Mouse (Mus musculus) cerebellum, adult 2 months (tissue): ENCODE measurements around the gene Krt222. TPM values are rescaled to one million over a fixed set of nuclear protein-coding genes. Genes with fewer than 3 reads are reported as not detected.

Source experiments
- DNase-seq, 2 experiments: peaks; one replicate each; pipeline ENCODE4 v3.0.0; 2021
- H3K27ac ChIP-seq: fragments of 200-500 bp; 2 replicates; pipeline ENCODE4 v1.5.1; 2012; ENCODE audit warnings: low read length, control low read depth, inconsistent platforms; ENCODE audit not compliant: insufficient read depth
- H3K27me3 ChIP-seq: fragments of 200-500 bp; 2 replicates; pipeline ENCODE4 v1.6.1; 2012; ENCODE audit warnings: inconsistent platforms, mild to moderate bottlenecking, low read length, moderate library complexity; ENCODE audit not compliant: control insufficient read depth, insufficient read depth
- H3K4me1 ChIP-seq: fragments of 200-500 bp; 2 replicates; pipeline ENCODE4 v1.6.1; 2011; ENCODE audit warnings: low read length; ENCODE audit not compliant: control insufficient read depth, insufficient read depth
- H3K4me3 ChIP-seq: fragments of 200-500 bp; replicated peaks from 2 replicates; pipeline ENCODE3; 2011; ENCODE audit warnings: mild to moderate bottlenecking, low read depth, low read length, control low read depth; ENCODE audit not compliant: insufficient read depth
- CTCF ChIP-seq: fragments of 200-500 bp; IDR thresholded peaks from 2 replicates; pipeline ENCODE4 v1.5.1; 2011; ENCODE audit warnings: low read depth, mild to moderate bottlenecking, control low read depth, low read length, moderate library complexity, borderline replicate concordance; ENCODE audit not compliant: insufficient read depth
- POLR2A ChIP-seq: fragments of 200-500 bp; IDR thresholded peaks from 2 replicates; pipeline ENCODE4 v1.6.1; 2011; ENCODE audit warnings: low read length, control low read depth, borderline replicate concordance; ENCODE audit not compliant: insufficient read depth
- WGBS: fragments of 180-500 bp; shearing (Covaris S2); methylation state at CpG from one replicate; pipeline ENCODE4 v1.1.7; 2018; 5-methylcytosine and 5-hydroxymethylcytosine counted together
- polyA plus RNA-seq: library from polyadenylated mRNA; depleted of rRNA; stranded (reverse); fragments of >200 nt; gene quantifications from 2 replicates; pipeline ENCODE4 v1.2.3, GENCODE M21; 2012; rRNA removed

The Krt222 gene
- 37.8 and 39.9 TPM in 2 replicates for polyA plus RNA-seq

- Histone ChIP-seq H3K4me1 (peaks cover 7% of the 10 kb centered on the region; the same call in 1 of the 2 replicates), H3K27me3 (no peaks in the 10 kb centered on the region), H3K4me3 (peak within 1 kb of the TSS; percentile 97), H3K27ac (peak within 1 kb of the TSS; percentile 95)
- 2% methylated on average over 17 of the region's 17 CpGs for WGBS
- peak; percentile 81 to 82 for DNase-seq
- no peak for TF ChIP-seq CTCF
- TF ChIP-seq POLR2A, result peak; percentile 64; the same call in 1 of the 2 replicates
Observed at GRCm38 (mm10) chr11:99243820-99244374, at the start of gene Krt222. Gene Krt222, minus strand, starts transcription at chr11:99244085.

GRCm38 (mm10) chr11:99292846-99293245 is 49.0 kb upstream of the Krt222 start:
- H3K4me3 ChIP-seq, result no peak overlapping the region
- no peaks in the 10 kb centered on the region for H3K27me3 ChIP-seq
- no peaks in the 10 kb centered on the region for H3K4me1 ChIP-seq
- peak; percentile 78 to 80 for DNase-seq
- WGBS, result 61% methylated on average over 5 of the region's 5 CpGs
- no peak overlapping the region for H3K27ac ChIP-seq
- TF ChIP-seq CTCF (peak; percentile 90), POLR2A (no peak)

- no peak for DNase-seq
- WGBS, result 57% methylated on average over 11 of the region's 11 CpGs
- TF ChIP-seq POLR2A (no peak), CTCF (no peak)
Observed at GRCm38 (mm10) chr11:99284833-99285312, 41.0 kb upstream of the Krt222 start, which contains the start of gene Krt24. Gene Krt24, minus strand, starts transcription at chr11:99285262.

GRCm38 (mm10) chr11:99284011-99284410 is 40.1 kb upstream of the Krt222 start:
- H3K27ac ChIP-seq, result peak overlapping the region; percentile 93
- no peaks in the 10 kb centered on the region for H3K27me3 ChIP-seq
- WGBS, result 7% methylated on average over 5 of the region's 5 CpGs
- H3K4me1 ChIP-seq, result peaks cover 38% of the 10 kb centered on the region
- no peak overlapping the region for H3K4me3 ChIP-seq
- DNase-seq, result peak; percentile 73 to 92
- TF ChIP-seq CTCF (no peak), POLR2A (no peak)

More at GRCm38 (mm10) chr11:99284833-99285312, 41.0 kb upstream of the Krt222 start, which contains the start of gene Krt24:
- H3K27ac ChIP-seq, result peak within 1 kb of the TSS; percentile 93
- H3K4me1 ChIP-seq, result peaks cover 38% of the 10 kb centered on the region
- H3K4me3 ChIP-seq, result no peak within 1 kb of the TSS
- H3K27me3 ChIP-seq, result no peaks in the 10 kb centered on the region

- 43% methylated on average over 4 of the region's 4 CpGs for WGBS
- Histone ChIP-seq H3K4me1 (peaks cover 38% of the 10 kb centered on the region), H3K27ac (peak overlapping the region; percentile 89), H3K27me3 (no peaks in the 10 kb centered on the region), H3K4me3 (no peak overlapping the region)
- no peak for TF ChIP-seq CTCF
- DNase-seq, result peak in 1 of 2 experiments; percentile 24
Observed at GRCm38 (mm10) chr11:99283334-99283733, 39.4 kb upstream of the Krt222 start.

DNA sequence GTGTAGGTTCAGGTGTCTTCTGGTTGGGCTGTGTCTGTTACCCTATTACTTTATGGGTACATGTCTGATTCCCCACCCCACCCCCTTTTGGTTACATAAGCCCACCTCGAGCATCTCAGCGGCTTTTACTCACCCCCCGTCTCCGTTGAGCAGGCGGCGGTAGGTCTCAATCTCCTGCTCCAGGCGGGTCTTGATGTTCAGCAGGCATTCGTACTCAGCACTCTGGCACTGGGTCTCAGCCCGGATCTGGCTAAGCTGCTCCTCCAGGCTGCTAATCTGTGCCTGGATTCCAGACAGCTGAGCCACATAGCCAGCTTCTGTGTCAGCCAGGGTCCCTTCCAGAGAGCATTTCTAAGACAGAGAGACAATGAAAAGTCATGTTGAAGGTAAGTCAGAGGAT is 37.2 kb upstream of the Krt222 start:
- Histone ChIP-seq H3K4me1 (peaks cover 38% of the 10 kb centered on the region), H3K27me3 (no peaks in the 10 kb centered on the region), H3K27ac (peak overlapping the region; percentile 72), H3K4me3 (peak overlapping the region; percentile 22)
- no peak for TF ChIP-seq POLR2A
- TF ChIP-seq CTCF, result no peak
- WGBS, result 11% methylated on average over 9 of the region's 9 CpGs
- DNase-seq, result peak; percentile 55 to 73

DNA sequence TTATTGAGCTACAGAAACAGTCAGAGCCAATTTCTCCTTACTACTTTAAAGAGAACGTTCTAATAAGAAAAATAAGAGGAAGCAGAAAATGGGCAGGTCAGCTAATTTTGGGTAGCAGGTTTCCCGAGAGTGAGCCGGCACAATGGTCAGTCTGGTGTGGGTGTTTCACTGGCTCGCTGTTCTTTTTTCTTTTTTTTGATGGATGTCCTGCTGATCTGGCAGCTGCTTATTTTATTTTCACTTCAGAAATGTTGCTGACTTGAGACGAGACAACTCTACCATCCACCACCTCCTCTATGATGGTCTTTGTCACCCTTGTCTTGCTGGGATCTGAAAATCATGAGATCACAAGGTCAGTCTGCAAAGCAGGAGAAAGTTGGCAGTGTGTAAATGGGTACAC is 36.1 kb upstream of the Krt222 start:
- Histone ChIP-seq H3K27me3 (no peaks in the 10 kb centered on the region), H3K4me1 (peaks cover 37% of the 10 kb centered on the region), H3K27ac (peak overlapping the region; percentile 53; the same call in 1 of the 2 replicates), H3K4me3 (no peak overlapping the region)
- TF ChIP-seq CTCF, result no peak
- no peak for TF ChIP-seq POLR2A
- 5% methylated on average over 5 of the region's 5 CpGs for WGBS
- DNase-seq, result peak; percentile 55 to 81

- TF ChIP-seq CTCF (no peak), POLR2A (no peak)
- DNase-seq, result no peak
- WGBS, result 53% methylated on average over 7 of the region's 7 CpGs
Observed at GRCm38 (mm10) chr11:99276786-99277185, 32.9 kb upstream of the Krt222 start.

More at GRCm38 (mm10) chr11:99276786-99277185, 32.9 kb upstream of the Krt222 start:
- Histone ChIP-seq H3K27ac (no peak overlapping the region), H3K4me1 (peaks cover 15% of the 10 kb centered on the region), H3K4me3 (no peak overlapping the region), H3K27me3 (no peaks in the 10 kb centered on the region)
